Mouse (Mus musculus): ENCODE results near the gene Uba52. TPM values are rescaled to one million over a fixed set of nuclear protein-coding genes. Genes with fewer than 3 reads are reported as not detected.

The Uba52 gene
- polyA plus RNA-seq, 1 experiment from 2014 or later: 662 TPM

- ATAC-seq: no peak
- in situ Hi-C loops (cut with MboI; ENCODE audit: low pct_unique_long_range_greater_than_20kb): no loop called here
- ChIA-PET CTCF (no interaction called here), POLR2A (no interaction called here)
- no peak for TF ChIP-seq CTCF (IDR thresholded peaks at IDR 0.05)
- no peak for DNase-seq (ENCODE audit: low read depth, low spot score)
- H3K27me3 ChIP-seq: no peaks in the 10 kb centered on the region
Observed at GRCm38 (mm10) chr8:70469295-70469916, 41.2 kb downstream of the Uba52 start.

DNA sequence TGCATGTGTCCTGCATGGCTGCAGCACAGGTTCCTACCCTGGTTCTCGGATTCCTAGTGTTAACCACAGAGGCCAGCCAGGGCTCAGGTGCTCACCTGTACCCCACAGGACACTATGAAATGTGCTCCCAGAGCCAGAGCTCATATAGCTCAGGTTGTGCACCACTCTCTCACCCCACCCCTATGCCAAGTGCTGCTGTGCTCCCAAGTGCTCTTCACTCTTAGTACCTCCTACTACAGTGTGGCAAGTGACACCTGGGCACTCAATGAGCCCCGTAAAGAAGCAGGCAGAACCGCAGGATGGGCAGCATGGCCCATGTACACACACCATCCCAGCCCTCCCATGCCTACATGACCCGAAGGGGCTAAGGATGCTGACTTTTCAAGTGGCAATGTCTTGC is 41.9 kb downstream of the Uba52 start:
- no peak for TF ChIP-seq CTCF (IDR thresholded peaks at IDR 0.05)
- ATAC-seq (no peak), DNase-seq (ENCODE audit: low read depth, low spot score) (no peak)
- in situ Hi-C loops (cut with MboI; ENCODE audit: low pct_unique_long_range_greater_than_20kb): no loop called here
- ChIA-PET CTCF (no interaction called here), POLR2A (no interaction called here)
- H3K27me3 ChIP-seq: no peaks in the 10 kb centered on the region

DNA sequence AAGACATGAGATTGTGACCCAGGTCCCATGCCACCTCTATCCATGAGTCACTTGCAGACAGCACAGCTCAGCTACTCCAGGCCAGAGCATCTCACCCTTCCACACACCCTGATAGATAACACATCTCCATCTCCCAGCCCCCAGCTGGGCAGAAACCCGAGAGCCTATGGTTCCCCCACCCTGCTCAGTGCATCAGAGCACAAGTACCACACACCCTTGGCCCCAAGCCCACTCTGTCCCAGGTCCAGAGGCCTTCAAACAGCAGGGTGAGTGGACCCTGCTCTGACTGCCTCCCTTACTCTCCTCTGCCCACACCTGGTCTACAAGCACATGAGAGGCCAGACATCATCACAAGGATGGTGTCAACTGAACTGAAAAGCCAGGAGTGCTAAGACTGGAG is 42.7 kb downstream of the Uba52 start:
- ChIA-PET POLR2A (no interaction called here), CTCF (interaction anchor here (0.7 kb wide), 1 partner anchor 26 kb away, joined by 3 read pairs; no protein-coding TSS in a partner anchor)
- DNase-seq (ENCODE audit: low read depth, low spot score): no peak
- H3K27me3 ChIP-seq: no peaks in the 10 kb centered on the region
- ATAC-seq: no peak
- no peak for TF ChIP-seq CTCF (IDR thresholded peaks at IDR 0.05)
- in situ Hi-C loops (cut with MboI; ENCODE audit: low pct_unique_long_range_greater_than_20kb): no loop called here

DNA sequence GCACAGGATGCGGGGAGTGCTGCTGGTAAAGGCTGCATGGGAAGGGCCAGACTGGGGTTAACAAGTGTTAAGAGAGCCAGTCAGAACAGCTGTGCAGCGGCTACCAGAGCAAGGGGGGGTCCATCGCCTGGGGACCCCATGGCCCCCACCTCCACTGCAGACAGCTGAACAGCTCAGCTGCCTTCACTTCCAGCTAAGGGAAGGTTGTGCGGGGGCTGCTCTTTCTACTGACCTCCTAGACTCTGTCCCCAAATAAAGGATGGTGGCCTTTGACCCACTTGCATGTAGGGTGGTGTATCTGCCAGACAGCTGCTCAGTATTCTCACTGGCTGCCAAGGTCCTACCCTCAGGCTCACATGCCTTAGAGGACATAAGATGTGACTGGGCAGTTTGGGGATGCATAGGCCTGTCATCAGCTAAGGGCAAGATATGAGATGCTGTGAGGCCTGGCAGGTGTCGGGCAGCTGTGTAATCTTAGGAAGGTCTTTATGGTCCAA is 43.3 kb downstream of the Uba52 start:
- TF ChIP-seq CTCF (IDR thresholded peaks at IDR 0.05): no peak
- ChIA-PET POLR2A (interaction anchor here (0.6 to 0.9 kb wide), 3 partner anchors 10 to 294 kb away, joined by 3 to 5 read pairs (median 3); no protein-coding TSS in a partner anchor), CTCF (interaction anchor here (0.7 kb wide), 2 partner anchors 24 to 25 kb away, joined by 3 read pairs; no protein-coding TSS in a partner anchor)
- no peaks in the 10 kb centered on the region for H3K27me3 ChIP-seq
- ATAC-seq (no peak), DNase-seq (ENCODE audit: low read depth, low spot score) (no peak)
- in situ Hi-C loops (cut with MboI; ENCODE audit: low pct_unique_long_range_greater_than_20kb): no loop called here

GRCm38 (mm10) chr8:70466771-70467170 is 43.8 kb downstream of the Uba52 start:
- ATAC-seq (no peak), DNase-seq (ENCODE audit: low read depth, low spot score) (no peak)
- CTCF ChIA-PET: interaction anchor here (0.7 kb wide), 1 partner anchor 23 kb away, joined by 3 read pairs; no protein-coding TSS in a partner anchor
- in situ Hi-C loops (cut with MboI; ENCODE audit: low pct_unique_long_range_greater_than_20kb): no loop called here
- POLR2A ChIA-PET: interaction anchor here (0.6 to 0.9 kb wide), 3 partner anchors 9 to 294 kb away, joined by 3 read pairs; no protein-coding TSS in a partner anchor
- no peaks in the 10 kb centered on the region for H3K27me3 ChIP-seq
- TF ChIP-seq CTCF (IDR thresholded peaks at IDR 0.05): no peak

DNA sequence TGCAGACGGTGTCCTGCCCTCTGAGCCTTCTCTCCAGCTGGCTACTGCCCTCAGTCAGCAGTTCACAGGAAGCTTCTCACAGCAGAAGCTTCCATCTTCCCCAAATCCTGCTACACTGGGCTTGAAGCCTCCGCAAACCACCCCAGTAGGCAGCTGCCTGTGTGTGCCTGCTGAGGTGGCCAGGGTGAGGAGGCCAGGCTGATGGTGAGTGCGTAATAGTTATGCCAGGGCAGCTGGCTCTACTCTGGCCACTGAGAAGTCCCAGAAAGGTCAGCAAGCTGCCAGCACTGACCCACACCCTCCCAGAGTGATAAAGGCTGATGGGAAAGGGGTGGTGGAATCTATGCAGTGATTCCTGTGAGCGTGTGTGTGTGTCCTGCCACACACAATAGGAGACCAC is 44.3 kb downstream of the Uba52 start:
- DNase-seq (ENCODE audit: low read depth, low spot score) (no peak), ATAC-seq (no peak)
- CTCF ChIA-PET: no interaction called here
- no peak for TF ChIP-seq CTCF (IDR thresholded peaks at IDR 0.05)
- POLR2A ChIA-PET: interaction anchor here (0.6 kb wide), 2 partner anchors 34 to 114 kb away, joined by 3 read pairs; no protein-coding TSS in a partner anchor
- H3K27me3 ChIP-seq: no peaks in the 10 kb centered on the region
- in situ Hi-C loops (cut with MboI; ENCODE audit: low pct_unique_long_range_greater_than_20kb): no loop called here

- no peak for TF ChIP-seq CTCF (IDR thresholded peaks at IDR 0.05)
- in situ Hi-C loops (cut with MboI; ENCODE audit: low pct_unique_long_range_greater_than_20kb): no loop called here
- ChIA-PET POLR2A (interaction anchor here (0.6 kb wide), 1 partner anchor 33 kb away, joined by 3 read pairs; no protein-coding TSS in a partner anchor), CTCF (interaction anchor here (1.3 kb wide), 1 partner anchor 11 kb away, joined by 4 read pairs; no protein-coding TSS in a partner anchor)
- H3K27me3 ChIP-seq: no peaks in the 10 kb centered on the region
- DNase-seq (ENCODE audit: low read depth, low spot score): no peak
- ATAC-seq: no peak
Observed at GRCm38 (mm10) chr8:70465701-70466100, 44.9 kb downstream of the Uba52 start.

DNA sequence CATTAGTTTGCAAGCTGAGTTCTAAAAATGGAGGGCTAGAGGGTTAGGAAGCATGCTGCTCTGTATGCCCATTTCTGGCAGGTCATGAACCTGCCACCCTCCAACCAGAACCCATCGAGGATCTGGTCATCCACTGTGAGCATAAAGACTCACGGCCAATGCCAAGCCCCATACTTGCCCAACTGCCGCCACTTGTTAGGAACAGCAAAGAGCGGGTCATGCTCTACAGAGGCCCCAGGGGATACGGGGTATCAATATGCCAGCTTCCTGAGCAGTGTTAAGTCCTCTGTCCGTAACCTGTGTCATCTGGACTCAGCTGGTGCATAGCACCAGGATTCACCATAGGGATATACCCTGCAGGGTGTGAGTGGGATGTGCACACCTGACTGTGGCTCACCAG is 46.4 kb downstream of the Uba52 start:
- in situ Hi-C loops (cut with MboI; ENCODE audit: low pct_unique_long_range_greater_than_20kb): no loop called here
- no peaks in the 10 kb centered on the region for H3K27me3 ChIP-seq
- ChIA-PET POLR2A (no interaction called here), CTCF (interaction anchor here (1.3 kb wide), 1 partner anchor 10 kb away, joined by 4 read pairs; no protein-coding TSS in a partner anchor)
- DNase-seq (ENCODE audit: low read depth, low spot score) (no peak), ATAC-seq (no peak)
- TF ChIP-seq CTCF (IDR thresholded peaks at IDR 0.05): no peak

DNA sequence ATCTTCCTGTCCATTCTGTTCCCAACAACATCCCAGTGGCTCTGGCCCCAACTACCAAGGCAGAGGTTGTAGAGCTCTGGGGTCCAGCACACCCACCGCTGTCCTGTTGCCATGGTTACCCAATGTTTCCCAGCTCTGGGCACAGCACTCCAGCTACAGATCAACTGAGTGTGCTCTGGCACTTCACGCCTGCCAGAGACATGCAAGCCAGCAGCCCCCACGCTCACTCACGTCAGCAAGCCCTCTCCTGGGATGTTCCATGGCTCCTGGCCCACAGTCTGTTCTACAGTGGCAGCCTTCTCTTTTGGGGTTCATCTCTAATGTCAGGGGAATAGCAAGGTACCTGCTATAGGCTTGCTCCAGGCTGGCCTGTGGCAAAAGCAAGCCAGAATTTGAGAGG is 47.3 kb downstream of the Uba52 start:
- CTCF ChIA-PET: no interaction called here
- DNase-seq (ENCODE audit: low read depth, low spot score) (no peak), ATAC-seq (no peak)
- no peak for TF ChIP-seq CTCF (IDR thresholded peaks at IDR 0.05)
- in situ Hi-C loops (cut with MboI; ENCODE audit: low pct_unique_long_range_greater_than_20kb): no loop called here
- no peaks in the 10 kb centered on the region for H3K27me3 ChIP-seq
- POLR2A ChIA-PET: interaction anchor here (1.1 kb wide), 1 partner anchor 31 kb away, joined by 4 read pairs; no protein-coding TSS in a partner anchor

DNA sequence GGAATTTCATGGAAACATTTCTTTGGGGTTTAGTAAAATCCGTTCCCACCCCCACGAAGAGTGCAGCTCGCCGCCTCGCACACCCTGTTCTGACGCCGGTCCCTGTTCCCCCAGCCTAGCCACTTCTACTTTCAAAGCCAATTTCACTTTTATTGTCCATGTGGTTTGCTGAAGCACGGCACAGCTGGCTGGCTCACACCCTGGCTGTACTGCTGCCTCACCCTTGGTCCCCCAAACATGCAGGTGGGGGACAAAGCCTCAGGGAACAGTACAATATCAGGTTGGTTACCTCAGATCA is 48.1 kb downstream of the Uba52 start:
- ATAC-seq: no peak
- DNase-seq (ENCODE audit: low read depth, low spot score): no peak
- POLR2A ChIA-PET: interaction anchor here (1.1 kb wide), 1 partner anchor 31 kb away, joined by 4 read pairs; no protein-coding TSS in a partner anchor

GRCm38 (mm10) chr8:70461765-70462515 is 48.7 kb downstream of the Uba52 start:
- in situ Hi-C loops (cut with MboI; ENCODE audit: low pct_unique_long_range_greater_than_20kb): no loop called here
- DNase-seq (ENCODE audit: low read depth, low spot score): peak; percentile 44
- peak; percentile 77 for ATAC-seq
- H3K27me3 ChIP-seq: no peaks in the 10 kb centered on the region
- CTCF ChIA-PET: interaction anchor here (1.0 kb wide), 1 partner anchor 42 kb away, joined by 3 read pairs; no protein-coding TSS in a partner anchor
- POLR2A ChIA-PET: interaction anchor here (1.1 kb wide), 1 partner anchor 30 kb away, joined by 4 read pairs; no protein-coding TSS in a partner anchor
- TF ChIP-seq CTCF (IDR thresholded peaks at IDR 0.05): no peak

More for the DNA sequence above, 48.1 kb downstream of the Uba52 start:
- in situ Hi-C loops (cut with MboI; ENCODE audit: low pct_unique_long_range_greater_than_20kb): no loop called here
- H3K27me3 ChIP-seq: no peaks in the 10 kb centered on the region
- TF ChIP-seq CTCF (IDR thresholded peaks at IDR 0.05): no peak
- CTCF ChIA-PET: no interaction called here

Measured in Patski (cell line).